Mouse (Mus musculus) heart, embryonic 13.5 days (tissue): ENCODE results near the gene Col4a1. TPM values are rescaled to one million over a fixed set of nuclear protein-coding genes. Genes with fewer than 3 reads are reported as not detected.

ENCODE experiments used
- ATAC-seq: fragments of 200-750 bp; cut with Nextera tagmentation; 2 replicates; pipeline ENCODE4 v1.8.0; 2017; ENCODE audit warnings: moderate TSS enrichment; ENCODE audit not compliant: insufficient number of reproducible peaks, low FRiP score, low TSS enrichment; ENCODE audit errors: extremely low read depth
- H3K27ac ChIP-seq: fragments of 300-500 bp; sonication (generic); replicated peaks from 2 replicates; pipeline ENCODE4 v1.5.1; 2015; ENCODE audit warnings: moderate library complexity, mild to moderate bottlenecking, inconsistent platforms
- H3K27me3 ChIP-seq: fragments of 300-500 bp; sonication (generic); replicated peaks from 2 replicates; pipeline ENCODE4 v1.6.1; 2015; ENCODE audit warnings: mild to moderate bottlenecking, inconsistent platforms
- H3K36me3 ChIP-seq: fragments of 300-500 bp; sonication (generic); 2 replicates; pipeline ENCODE4 v1.6.1; 2015; ENCODE audit warnings: mild to moderate bottlenecking, inconsistent platforms
- H3K4me1 ChIP-seq: fragments of 300-500 bp; sonication (generic); 2 replicates; pipeline ENCODE4 v1.6.1; 2015; ENCODE audit warnings: inconsistent platforms
- H3K4me2 ChIP-seq: fragments of 300-500 bp; sonication (generic); 2 replicates; pipeline ENCODE4 v1.6.1; 2015; ENCODE audit warnings: inconsistent platforms, mild to moderate bottlenecking, moderate library complexity
- H3K4me3 ChIP-seq: fragments of 300-500 bp; sonication (generic); 2 replicates; pipeline ENCODE4 v1.5.1; 2015; ENCODE audit warnings: moderate library complexity, mild to moderate bottlenecking, inconsistent platforms
- H3K9ac ChIP-seq: fragments of 300-500 bp; sonication (generic); 2 replicates; pipeline ENCODE4 v1.6.1; 2015; ENCODE audit warnings: inconsistent platforms, mild to moderate bottlenecking, moderate library complexity
- H3K9me3 ChIP-seq: fragments of 300-500 bp; sonication (generic); 2 replicates; pipeline ENCODE4 v1.6.1; 2016; ENCODE audit warnings: inconsistent platforms
- WGBS: fragments of 180-500 bp; shearing (Covaris S2); methylation state at CpG from one replicate; pipeline ENCODE4 v1.1.7; 2015; ENCODE audit warnings: mixed read lengths; 5-methylcytosine and 5-hydroxymethylcytosine counted together
- polyA plus RNA-seq: library from polyadenylated mRNA; unstranded; fragments of >200 nt; fragmentation: Nextera tagmentation; extraction: Ambion mirVana; gene quantifications from 2 replicates; pipeline ENCODE4 v1.2.1, GENCODE M21; 2015

Gene Col4a1
- polyA plus RNA-seq, 1 experiment from 2014 or later, result 164 TPM

DNA sequence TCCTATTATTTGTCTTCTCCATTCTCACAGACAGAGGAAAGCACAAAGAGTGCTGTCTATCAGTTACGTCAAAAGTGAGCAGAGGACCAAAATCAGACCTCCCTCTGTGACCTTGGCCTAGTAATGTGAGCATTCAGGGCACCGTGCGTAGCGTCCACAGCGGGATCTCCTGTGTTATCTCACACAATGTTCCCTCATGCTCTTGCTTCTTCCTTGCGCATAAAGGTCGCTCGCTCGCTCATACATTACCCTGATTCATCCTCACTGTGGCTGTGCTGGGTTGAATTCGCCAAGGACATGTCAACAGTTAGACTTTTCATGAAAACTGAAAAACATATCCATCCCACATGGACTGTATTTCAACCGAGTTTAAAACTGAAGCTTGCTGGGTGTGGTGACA, 115.4 kb downstream of the Col4a1 start:
- H3K27ac ChIP-seq, result no peak overlapping the region
- WGBS, result 69% methylated on average over 11 of the region's 11 CpGs
- H3K4me1 ChIP-seq, result peaks cover 8% of the 10 kb centered on the region
- H3K9me3 ChIP-seq, result no peaks in the 10 kb centered on the region
- peaks cover 50% of the 10 kb centered on the region for H3K36me3 ChIP-seq
- no peak overlapping the region for H3K4me3 ChIP-seq
- H3K9ac ChIP-seq, result no peak overlapping the region
- no peak for ATAC-seq
- H3K27me3 ChIP-seq, result no peaks in the 10 kb centered on the region
- no peak overlapping the region for H3K4me2 ChIP-seq

DNA sequence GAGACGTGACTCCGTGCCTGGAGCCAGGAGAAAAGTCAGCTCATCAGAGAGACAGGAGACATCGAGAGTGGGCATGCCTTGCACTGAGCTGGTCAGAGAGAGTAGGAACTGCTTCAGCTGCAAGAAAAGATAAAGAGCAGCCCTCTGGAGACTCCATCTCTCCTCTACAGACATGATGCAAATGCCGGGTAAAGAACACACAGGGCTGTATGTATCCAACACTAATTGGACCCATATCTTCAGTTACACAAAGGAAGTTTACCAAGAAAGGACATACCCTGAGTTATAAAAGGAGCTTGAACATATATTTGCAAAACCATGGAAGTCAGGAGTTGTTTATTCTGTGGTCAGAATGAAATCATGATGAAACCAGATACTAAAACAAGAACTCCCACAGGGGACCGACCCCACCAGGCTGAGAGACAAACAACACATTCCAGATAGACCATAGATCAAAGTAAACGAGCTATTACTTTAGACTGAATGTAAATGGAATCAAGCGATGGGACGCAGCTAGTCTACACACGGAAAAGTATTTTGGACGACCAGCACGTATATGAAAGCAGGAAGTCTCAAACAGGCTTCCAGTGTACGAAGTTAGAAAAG, 119.8 kb downstream of the Col4a1 start:
- 61% methylated on average over 12 of the region's 12 CpGs for WGBS
- H3K4me2 ChIP-seq, result no peak overlapping the region

GRCm38 (mm10) chr8:11187581-11188271, 124.9 kb downstream of the Col4a1 start:
- H3K4me3 ChIP-seq, result peak overlapping the region; percentile 53
- H3K9ac ChIP-seq, result peak overlapping the region; percentile 83
- ATAC-seq, result no peak
- H3K4me1 ChIP-seq, result peaks cover 70% of the 10 kb centered on the region
- no peaks in the 10 kb centered on the region for H3K9me3 ChIP-seq
- WGBS, result 2% methylated on average over 46 of the region's 46 CpGs
- H3K27ac ChIP-seq, result no peak overlapping the region; the same call in 1 of the 2 replicates
- H3K36me3 ChIP-seq, result no peaks in the 10 kb centered on the region
- H3K4me2 ChIP-seq, result peak overlapping the region; percentile 78
- peaks cover 9% of the 10 kb centered on the region for H3K27me3 ChIP-seq

More for the DNA sequence above, 119.8 kb downstream of the Col4a1 start:
- Histone ChIP-seq H3K27ac (no peak overlapping the region), H3K27me3 (peaks cover 9% of the 10 kb centered on the region), H3K9me3 (no peaks in the 10 kb centered on the region), H3K36me3 (peaks cover 7% of the 10 kb centered on the region; the same call in 1 of the 2 replicates), H3K4me3 (no peak overlapping the region), H3K9ac (no peak overlapping the region), H3K4me1 (peaks cover 26% of the 10 kb centered on the region)
- no peak for ATAC-seq

GRCm38 (mm10) chr8:11186456-11186855, 126.2 kb downstream of the Col4a1 start:
- Histone ChIP-seq H3K9ac (no peak overlapping the region), H3K4me2 (no peak overlapping the region), H3K36me3 (no peaks in the 10 kb centered on the region), H3K9me3 (no peaks in the 10 kb centered on the region), H3K4me3 (no peak overlapping the region), H3K27me3 (peaks cover 9% of the 10 kb centered on the region), H3K4me1 (peaks cover 78% of the 10 kb centered on the region), H3K27ac (peak overlapping the region; percentile 68)
- 16% methylated on average over 4 of the region's 4 CpGs for WGBS
- no peak for ATAC-seq

GRCm38 (mm10) chr8:11185672-11186071, 127.0 kb downstream of the Col4a1 start:
- Histone ChIP-seq H3K27ac (peak overlapping the region; percentile 68), H3K4me1 (peaks cover 81% of the 10 kb centered on the region), H3K4me3 (no peak overlapping the region), H3K9ac (no peak overlapping the region), H3K27me3 (peaks cover 9% of the 10 kb centered on the region), H3K4me2 (no peak overlapping the region), H3K9me3 (no peaks in the 10 kb centered on the region), H3K36me3 (no peaks in the 10 kb centered on the region)
- ATAC-seq, result no peak
- whole genome bisulfite sequencing, result 70% methylated on average over 2 of the region's 2 CpGs

GRCm38 (mm10) chr8:11183611-11184031, 129.0 kb downstream of the Col4a1 start:
- H3K4me1 ChIP-seq, result peaks cover 90% of the 10 kb centered on the region
- H3K27ac ChIP-seq, result peak overlapping the region; percentile 96
- H3K4me2 ChIP-seq, result peak overlapping the region; percentile 23; the same call in 1 of the 2 replicates
- H3K9me3 ChIP-seq, result no peaks in the 10 kb centered on the region
- peaks cover 8% of the 10 kb centered on the region for H3K27me3 ChIP-seq
- ATAC-seq, result peak; percentile 76
- no peak overlapping the region for H3K4me3 ChIP-seq
- WGBS, result 15% methylated on average over 9 of the region's 9 CpGs
- peak overlapping the region; percentile 70 for H3K9ac ChIP-seq
- no peaks in the 10 kb centered on the region for H3K36me3 ChIP-seq

DNA sequence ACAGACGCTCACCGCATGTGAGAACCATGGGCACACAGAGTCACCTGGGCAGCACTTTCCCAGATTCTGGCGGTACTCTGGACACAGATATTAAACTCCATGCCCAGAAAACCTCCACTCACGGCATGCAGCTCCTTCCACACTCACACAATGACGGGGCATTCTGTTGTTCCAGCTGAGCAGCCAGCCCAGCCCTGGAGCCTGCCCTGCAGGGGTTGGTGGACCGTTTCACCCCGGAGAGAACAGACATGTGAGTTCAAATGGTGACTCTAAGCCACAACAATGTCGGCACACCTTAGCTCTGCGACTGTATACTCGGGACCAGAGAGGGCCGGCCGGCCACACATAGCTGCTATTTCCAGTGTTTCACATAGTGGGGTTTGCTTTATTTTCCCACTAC, 130.0 kb downstream of the Col4a1 start:
- Histone ChIP-seq H3K9me3 (no peaks in the 10 kb centered on the region), H3K4me2 (no peak overlapping the region), H3K9ac (peak overlapping the region; percentile 62), H3K27ac (peak overlapping the region; percentile 96), H3K36me3 (no peaks in the 10 kb centered on the region), H3K4me1 (peaks cover 89% of the 10 kb centered on the region), H3K4me3 (no peak overlapping the region), H3K27me3 (no peaks in the 10 kb centered on the region)
- 75% methylated on average over 12 of the region's 12 CpGs for whole genome bisulfite sequencing
- ATAC-seq, result no peak

DNA sequence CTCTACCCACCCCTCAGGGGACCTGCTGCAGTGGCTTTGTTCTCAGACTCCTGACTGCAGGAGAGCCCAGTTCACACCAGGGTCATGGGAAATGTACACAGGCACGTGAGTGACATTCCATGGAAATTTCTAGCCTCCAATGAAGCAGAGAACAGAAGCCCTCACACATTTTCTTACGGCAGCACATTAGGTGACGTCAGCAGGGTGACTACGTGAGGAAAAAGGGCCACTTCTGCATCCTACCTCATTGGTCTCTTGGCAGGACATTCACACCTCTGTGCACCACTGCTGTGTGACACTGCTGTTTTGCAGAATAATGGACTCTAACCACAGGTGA, 130.5 kb downstream of the Col4a1 start:
- Histone ChIP-seq H3K9ac (no peak overlapping the region), H3K36me3 (no peaks in the 10 kb centered on the region), H3K4me3 (no peak overlapping the region), H3K4me1 (peaks cover 86% of the 10 kb centered on the region), H3K27ac (peak overlapping the region; percentile 96), H3K27me3 (no peaks in the 10 kb centered on the region), H3K9me3 (no peaks in the 10 kb centered on the region), H3K4me2 (no peak overlapping the region)
- no peak for ATAC-seq
- 44% methylated on average over 4 of the region's 4 CpGs for WGBS

- Histone ChIP-seq H3K4me1 (peaks cover 81% of the 10 kb centered on the region), H3K4me3 (no peak overlapping the region), H3K9ac (no peak overlapping the region), H3K4me2 (no peak overlapping the region), H3K9me3 (no peaks in the 10 kb centered on the region), H3K36me3 (no peaks in the 10 kb centered on the region), H3K27ac (peak overlapping the region; percentile 96), H3K27me3 (no peaks in the 10 kb centered on the region)
- 71% methylated on average over 11 of the region's 11 CpGs for WGBS
- ATAC-seq, result no peak
These were observed 131.0 kb downstream of the Col4a1 start for GRCm38 (mm10) chr8:11181420-11182147.

- no peak overlapping the region for H3K4me3 ChIP-seq
- no peak overlapping the region for H3K27ac ChIP-seq
These were observed 132.8 kb downstream of the Col4a1 start for GRCm38 (mm10) chr8:11179869-11180268.

GRCm38 (mm10) chr8:11176393-11176792, 136.2 kb downstream of the Col4a1 start:
- WGBS, result 76% methylated on average over 7 of the region's 7 CpGs
- Histone ChIP-seq H3K9ac (no peak overlapping the region), H3K27ac (no peak overlapping the region), H3K4me1 (peaks cover 63% of the 10 kb centered on the region), H3K9me3 (no peaks in the 10 kb centered on the region), H3K4me2 (no peak overlapping the region), H3K36me3 (no peaks in the 10 kb centered on the region), H3K4me3 (no peak overlapping the region), H3K27me3 (no peaks in the 10 kb centered on the region)
- no peak for ATAC-seq

More at GRCm38 (mm10) chr8:11179869-11180268, 132.8 kb downstream of the Col4a1 start:
- H3K4me2 ChIP-seq, result no peak overlapping the region
- no peaks in the 10 kb centered on the region for H3K36me3 ChIP-seq
- peaks cover 69% of the 10 kb centered on the region for H3K4me1 ChIP-seq
- H3K9me3 ChIP-seq, result no peaks in the 10 kb centered on the region
- 65% methylated on average over 3 of the region's 3 CpGs for WGBS
- no peak overlapping the region for H3K9ac ChIP-seq
- ATAC-seq, result no peak
- no peaks in the 10 kb centered on the region for H3K27me3 ChIP-seq
